Mouse (Mus musculus) c-Kit-positive CD71-negative TER-119-negative erythroid progenitor cells, embryonic 14.5 days (primary cell): ENCODE results near the gene Dffa.
"Not testable (repeated sequence)": the region's sequence is repeated elsewhere in the genome, so short reads cannot be mapped to it uniquely, and the experiment has no call there.

Source experiments
- DNase-seq: peaks from one replicate; pipeline ENCODE4 v3.0.0-alpha.2; 2013; ENCODE audit warnings: low read depth

Dffa gene

GRCm38 (mm10) chr4:149149196-149149595, 45.2 kb downstream of the Dffa start:
- DNase-seq, result no peak

- no peak for DNase-seq
These were observed 45.7 kb downstream of the Dffa start for GRCm38 (mm10) chr4:149149611-149150010.

- DNase-seq, result no peak
These were observed 46.3 kb downstream of the Dffa start for GRCm38 (mm10) chr4:149150256-149150655.

- DNase-seq, result no peak
These were observed 46.8 kb downstream of the Dffa start for GRCm38 (mm10) chr4:149150721-149151120.

GRCm38 (mm10) chr4:149154859-149155258, 50.9 kb downstream of the Dffa start:
- DNase-seq, result no peak

- peak; percentile 36 for DNase-seq
These were observed 51.8 kb downstream of the Dffa start for GRCm38 (mm10) chr4:149155711-149156110.

- DNase-seq, result no peak
These were observed 53.5 kb downstream of the Dffa start for GRCm38 (mm10) chr4:149157415-149157973.

- no peak for DNase-seq
These were observed 55.3 kb downstream of the Dffa start for GRCm38 (mm10) chr4:149159203-149159602.

GRCm38 (mm10) chr4:149159891-149160290, 55.9 kb downstream of the Dffa start:
- DNase-seq, result no peak

- DNase-seq, result no peak
These were observed 57.2 kb downstream of the Dffa start for GRCm38 (mm10) chr4:149161166-149161565.

- no peak for DNase-seq
These were observed 59.2 kb downstream of the Dffa start for GRCm38 (mm10) chr4:149163196-149163595.

- DNase-seq, result no peak
These were observed 60.2 kb downstream of the Dffa start for GRCm38 (mm10) chr4:149164150-149164549.

GRCm38 (mm10) chr4:149166215-149166946, 62.4 kb downstream of the Dffa start, which contains the start of gene Pgd:
Gene Pgd (minus strand): TSS chr4:149166771.
- peak; percentile 93 for DNase-seq

- DNase-seq, result no peak
These were observed 63.1 kb downstream of the Dffa start for GRCm38 (mm10) chr4:149166957-149167611.

- DNase-seq, result no peak
These were observed 64.1 kb downstream of the Dffa start for GRCm38 (mm10) chr4:149168016-149168415.

GRCm38 (mm10) chr4:149169926-149170325, 66.0 kb downstream of the Dffa start:
- DNase-seq, result not testable (repeated sequence)
